Mouse (Mus musculus) cortical plate, adult 2 months (tissue): ENCODE data around the gene Uqcr11. TPM values are rescaled to one million over a fixed set of nuclear protein-coding genes. Genes with fewer than 3 reads are reported as not detected.

ENCODE experiments used
- H3K27ac ChIP-seq: fragments of 200-500 bp; 2 replicates; pipeline ENCODE4 v1.5.1; 2012; ENCODE audit warnings: low read length, control low read depth, inconsistent platforms; ENCODE audit not compliant: insufficient read depth
- H3K4me1 ChIP-seq: fragments of 200-500 bp; 2 replicates; pipeline ENCODE4 v1.6.1; 2011; ENCODE audit warnings: low read length; ENCODE audit not compliant: control insufficient read depth, insufficient read depth
- H3K4me3 ChIP-seq: fragments of 200-500 bp; 2 replicates; pipeline ENCODE4 v1.5.1; 2011; ENCODE audit warnings: mild to moderate bottlenecking, low read length, control low read depth; ENCODE audit not compliant: insufficient read depth
- CTCF ChIP-seq: fragments of 200-500 bp; IDR thresholded peaks from 2 replicates; pipeline ENCODE4 v1.5.1; 2011; ENCODE audit warnings: mild to moderate bottlenecking, control low read depth, low read length; ENCODE audit not compliant: insufficient read depth; ENCODE audit errors: extremely low read depth
- POLR2A ChIP-seq: fragments of 200-500 bp; IDR thresholded peaks from 2 replicates; pipeline ENCODE4 v1.6.1; 2011; ENCODE audit warnings: mild to moderate bottlenecking, low read length, control low read depth; ENCODE audit not compliant: insufficient read depth; ENCODE audit errors: extremely low read depth
- polyA plus RNA-seq: library from polyadenylated mRNA; depleted of rRNA; stranded (reverse); fragments of >200 nt; gene quantifications from 2 replicates; pipeline ENCODE4 v1.2.3, GENCODE M21; 2012

Uqcr11 gene
- polyA plus RNA-seq, 1 experiment: 1,595 TPM

DNA sequence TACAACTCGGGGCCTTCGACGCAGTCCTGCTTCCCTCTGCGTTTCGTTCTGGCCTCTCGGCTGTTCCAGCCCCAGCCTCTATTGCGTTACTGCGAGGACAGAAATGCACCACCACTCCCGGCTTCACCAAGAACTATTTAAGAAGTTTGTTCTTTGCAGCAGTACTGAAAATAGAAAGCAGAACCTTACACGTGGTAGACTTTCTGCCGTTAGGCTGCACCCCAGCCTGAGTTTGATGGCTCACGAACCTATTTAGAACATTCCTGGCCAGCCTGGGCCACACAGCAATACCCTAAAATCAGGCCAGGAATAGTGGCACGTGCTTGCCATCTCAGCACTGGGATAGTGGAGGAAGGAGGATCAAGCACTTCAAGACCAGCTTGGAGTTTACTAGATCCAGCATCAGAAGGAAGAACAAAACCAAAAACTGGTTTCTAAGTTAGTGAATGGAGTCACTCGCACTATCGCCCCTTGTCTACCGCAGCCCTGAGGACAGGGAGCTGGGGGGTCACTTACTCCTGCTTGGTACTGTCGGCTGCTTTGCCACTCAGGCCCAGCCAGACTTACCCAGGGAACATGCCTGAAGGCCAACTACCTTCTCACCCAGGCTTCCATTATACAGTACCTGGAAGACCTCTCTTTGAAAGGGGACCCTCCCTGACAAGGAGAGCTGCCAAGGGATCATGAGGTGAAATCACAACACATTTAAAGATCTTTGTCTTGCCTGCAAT, 6.5 kb downstream of the Uqcr11 start:
- H3K4me3 ChIP-seq: peak overlapping the region; percentile 39
- H3K27ac ChIP-seq: peak overlapping the region; percentile 45; the same call in 1 of the 2 replicates
- TF ChIP-seq CTCF: no peak
- peak; percentile 37; the same call in 1 of the 2 replicates for TF ChIP-seq POLR2A

DNA sequence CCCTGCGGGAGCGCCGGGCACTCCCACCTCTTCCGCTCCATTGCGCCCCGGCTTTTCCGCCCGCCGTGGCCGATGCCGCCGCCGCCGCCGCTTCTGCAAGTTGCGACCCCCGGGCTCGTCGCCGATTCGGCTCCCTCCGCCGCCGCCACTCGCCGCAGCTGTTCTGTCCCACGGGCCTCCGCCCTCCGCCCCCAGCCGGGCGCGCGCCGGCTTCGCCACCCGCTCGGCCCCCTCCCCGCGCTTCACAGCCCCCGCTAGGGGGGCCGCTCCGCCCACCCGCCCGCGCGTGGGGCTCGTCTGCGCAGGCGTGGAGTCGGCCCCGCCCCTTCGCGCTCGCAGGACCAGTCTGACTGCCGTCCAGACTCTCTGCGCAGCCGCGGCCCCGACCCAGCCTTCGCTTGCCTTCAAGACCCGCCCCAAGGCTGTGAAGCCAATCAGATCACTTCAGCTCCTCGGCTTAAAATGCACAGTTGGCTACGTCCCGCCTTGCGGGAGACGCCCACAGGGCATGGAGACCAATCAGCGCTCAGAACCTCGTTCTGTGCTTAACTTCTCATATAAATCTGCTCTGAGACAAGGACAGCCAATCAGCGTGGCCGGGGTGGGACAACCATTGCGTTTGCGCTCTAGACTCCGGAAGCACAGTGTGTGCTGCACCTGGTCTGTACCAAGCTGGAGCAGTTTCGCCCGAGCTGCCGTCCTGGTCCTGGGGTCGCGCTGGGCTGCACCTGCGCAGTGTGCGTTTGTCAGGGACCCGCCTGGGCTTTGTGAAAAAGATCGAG, 7.2 kb downstream of the Uqcr11 start, which contains the start of gene Mbd3:
TSS of gene Mbd3 (minus strand) at position 360 of the 782 bp plus-strand sequence.
- TF ChIP-seq POLR2A (peak; percentile 99), CTCF (no peak)
- Histone ChIP-seq H3K4me3 (peak within 1 kb of the TSS; percentile 41), H3K27ac (peak within 1 kb of the TSS; percentile 92), H3K4me1 (peaks cover 10% of the 10 kb centered on the region)

More for the DNA sequence above, 6.5 kb downstream of the Uqcr11 start:
- peaks cover 15% of the 10 kb centered on the region for H3K4me1 ChIP-seq

GRCm38 (mm10) chr10:80398719-80399190, 7.9 kb downstream of the Uqcr11 start:
- Histone ChIP-seq H3K27ac (peak overlapping the region; percentile 92), H3K4me1 (peaks cover 10% of the 10 kb centered on the region), H3K4me3 (peak overlapping the region; percentile 41)
- TF ChIP-seq CTCF (no peak), POLR2A (peak; percentile 71; the same call in 1 of the 2 replicates)

DNA sequence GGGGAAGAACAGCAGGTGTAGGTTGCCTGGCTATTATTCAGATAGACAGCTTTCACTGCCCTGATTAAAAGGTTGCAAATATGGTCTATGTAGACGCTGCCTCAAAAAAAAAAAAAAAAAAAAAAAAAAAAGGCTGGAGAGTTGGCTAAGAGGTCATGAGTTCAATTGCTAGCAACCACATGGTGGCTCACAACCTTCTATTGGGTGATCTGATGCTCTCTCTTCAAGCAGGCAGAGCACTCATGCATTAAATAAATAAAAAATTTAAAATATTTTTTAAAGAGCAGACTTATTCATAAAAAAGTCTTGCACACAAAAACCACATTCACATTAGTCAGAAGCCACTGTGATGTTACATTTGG, 8.5 kb downstream of the Uqcr11 start:
- H3K27ac ChIP-seq: no peak overlapping the region
- TF ChIP-seq POLR2A (no peak), CTCF (no peak)

DNA sequence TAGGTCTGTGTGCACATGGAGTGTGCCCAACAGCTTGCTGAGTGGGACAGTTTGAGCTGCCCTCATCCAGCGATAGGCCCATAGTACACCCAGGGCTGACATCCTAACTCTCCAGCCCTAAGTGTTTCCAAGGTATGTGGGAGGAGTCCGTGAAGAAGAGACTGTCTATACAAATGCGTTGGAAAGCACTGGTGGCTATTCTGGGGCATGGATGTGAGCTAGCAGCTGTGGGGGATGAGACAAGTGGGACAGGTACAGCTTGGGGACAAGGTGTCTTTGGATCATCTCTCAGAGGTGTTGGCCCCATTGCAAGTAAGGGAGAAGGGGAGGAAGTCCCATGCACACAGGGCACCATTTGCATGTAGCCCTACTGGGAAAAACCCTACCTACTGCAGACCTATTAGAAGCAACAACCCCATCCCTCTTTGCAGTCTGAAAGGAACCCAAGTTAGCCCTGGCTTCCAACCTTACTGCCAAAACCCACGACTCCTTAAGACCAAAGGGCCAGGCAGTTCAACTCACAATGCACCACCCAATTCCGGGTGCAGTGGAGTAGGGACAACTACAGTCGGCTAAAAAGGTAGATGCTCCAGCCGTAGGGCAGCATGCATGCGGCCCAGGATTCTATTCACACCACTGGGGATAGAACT, 9.0 kb downstream of the Uqcr11 start:
- no peak overlapping the region for H3K27ac ChIP-seq
- H3K4me3 ChIP-seq: no peak overlapping the region
- peaks cover 10% of the 10 kb centered on the region for H3K4me1 ChIP-seq
- TF ChIP-seq POLR2A (no peak), CTCF (no peak)

More for the DNA sequence above, 8.5 kb downstream of the Uqcr11 start:
- peak overlapping the region; percentile 41 for H3K4me3 ChIP-seq
- H3K4me1 ChIP-seq: peaks cover 10% of the 10 kb centered on the region

DNA sequence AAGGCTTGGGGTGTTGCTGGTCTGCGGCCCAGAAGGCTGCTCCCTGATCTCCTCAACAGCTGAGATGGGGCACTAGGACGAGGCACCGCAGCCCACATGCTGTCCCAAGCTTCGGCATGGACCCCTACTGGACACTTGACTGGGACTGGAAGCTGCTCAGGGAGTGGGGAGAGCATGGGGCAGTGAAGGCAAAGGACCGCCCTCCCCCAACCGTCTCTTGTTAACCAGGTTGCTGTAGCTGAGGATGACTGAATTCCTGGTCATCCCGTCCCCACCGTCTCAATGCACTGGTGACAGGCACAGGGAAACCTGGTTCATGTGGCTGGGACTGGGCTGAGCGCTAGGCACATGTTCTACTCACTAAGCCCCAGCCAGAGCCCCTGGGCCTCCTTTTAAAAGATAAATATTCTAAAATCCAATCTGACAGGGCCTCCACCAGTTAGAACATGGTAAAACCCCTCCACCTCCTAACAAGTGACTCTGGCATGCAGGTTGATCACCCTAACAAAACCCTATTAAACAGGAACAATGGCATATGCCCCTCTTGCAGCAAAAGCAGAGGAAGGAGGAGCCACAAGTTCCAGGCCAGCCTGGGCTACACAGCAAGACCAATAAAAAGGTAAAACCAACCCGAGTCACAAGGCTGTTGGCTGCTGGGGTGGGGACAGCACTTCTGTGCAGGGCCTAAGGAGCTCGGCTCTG, 9.7 kb downstream of the Uqcr11 start:
- TF ChIP-seq POLR2A (no peak), CTCF (no peak)
- H3K4me3 ChIP-seq: no peak overlapping the region
- no peak overlapping the region for H3K27ac ChIP-seq
- H3K4me1 ChIP-seq: peaks cover 10% of the 10 kb centered on the region

DNA sequence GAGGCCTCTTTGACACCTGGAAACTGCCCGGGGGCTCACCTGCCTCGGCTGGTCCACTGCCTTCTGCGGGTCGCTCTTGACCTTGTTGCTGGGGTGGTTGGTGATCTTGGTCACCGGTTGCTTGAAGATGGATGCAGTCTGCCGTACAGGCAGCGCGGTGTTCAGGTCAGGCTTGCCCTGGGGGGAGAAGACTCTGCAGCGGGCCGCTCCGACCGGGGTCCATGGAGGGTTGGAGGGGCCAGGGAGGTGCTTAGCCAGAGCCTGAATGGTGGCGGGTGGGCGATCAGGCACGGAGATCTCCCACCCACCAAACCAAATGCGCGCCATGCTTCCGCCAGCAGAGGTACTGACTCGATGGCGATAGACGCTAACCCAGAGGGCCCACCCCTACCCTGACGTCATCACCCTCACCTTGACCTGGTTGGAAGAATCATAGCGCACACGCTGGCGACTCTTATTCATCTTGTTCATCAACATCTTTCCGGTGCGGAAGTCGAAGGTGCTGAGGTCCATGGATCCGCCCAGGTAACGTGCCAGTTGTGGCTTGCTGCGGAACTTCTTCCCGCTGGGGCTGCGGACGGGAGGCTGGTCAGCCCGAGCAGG, 11.5 kb downstream of the Uqcr11 start:
- H3K4me3 ChIP-seq: no peak overlapping the region
- H3K27ac ChIP-seq: no peak overlapping the region
- TF ChIP-seq CTCF (no peak), POLR2A (no peak)
- H3K4me1 ChIP-seq: peaks cover 7% of the 10 kb centered on the region

DNA sequence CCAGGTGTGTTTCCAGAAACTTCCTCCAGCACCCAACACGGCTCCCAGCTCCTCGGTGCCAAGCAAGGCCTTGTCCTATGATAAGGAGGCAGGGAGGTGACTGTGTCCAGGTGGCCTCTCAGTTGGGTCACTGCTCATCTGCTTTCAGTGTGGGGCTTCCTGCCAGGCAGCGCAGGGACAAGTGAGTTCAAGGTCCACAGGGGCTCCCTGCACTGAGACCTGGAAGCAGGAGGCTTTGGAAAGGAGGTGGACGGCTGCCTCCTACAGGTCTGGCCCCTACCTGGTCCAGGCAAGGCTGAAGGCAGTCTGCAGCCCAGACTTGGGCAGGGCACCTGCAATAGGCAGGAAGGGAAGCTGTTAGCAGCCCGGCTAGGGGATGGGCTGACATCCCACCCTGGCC, 13.9 kb downstream of the Uqcr11 start:
- H3K27ac ChIP-seq: no peak overlapping the region
- no peak overlapping the region for H3K4me3 ChIP-seq
- TF ChIP-seq POLR2A (no peak), CTCF (no peak)
- H3K4me1 ChIP-seq: peaks cover 4% of the 10 kb centered on the region

DNA sequence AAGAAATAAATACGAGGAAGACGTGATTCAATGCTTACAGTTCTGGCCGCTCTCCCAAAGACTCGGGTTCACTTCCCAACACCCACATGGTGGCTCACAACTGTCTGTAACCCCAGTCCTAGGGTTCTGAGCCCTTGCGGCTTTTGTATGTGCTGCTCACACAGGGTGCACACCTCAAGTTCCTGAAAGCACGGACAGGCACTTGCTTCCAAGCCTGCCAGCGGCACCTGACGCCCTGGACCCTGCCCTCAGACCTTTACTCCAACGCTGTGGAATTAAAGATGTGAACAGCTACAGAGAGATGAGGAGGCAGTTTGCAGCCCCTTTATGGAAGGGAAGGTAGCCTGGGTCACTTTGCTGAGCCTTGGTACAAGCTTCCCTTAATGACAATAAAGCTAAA, 15.9 kb downstream of the Uqcr11 start:
- Histone ChIP-seq H3K4me3 (no peak overlapping the region), H3K4me1 (no peaks in the 10 kb centered on the region), H3K27ac (no peak overlapping the region)
- TF ChIP-seq CTCF: no peak
